Mouse (Mus musculus) layer of hippocampus, postnatal 36 days (tissue): ENCODE measurements at regions not wholly inside any gene's neighbourhood (a gene's known extent, or its start where the extent isn't known, plus 50 kb on each side); places are given as distances from the start of the nearest gene placed in this dataset.

Experiments used
- DNase-seq, 2 experiments: peaks; one replicate each; pipeline ENCODE4 v3.0.0; 2022

GRCm38 (mm10) chr5:119944371-119944770 lies 111.9 kb downstream of the Tbx5 start:
- no peak for DNase-seq

DNA sequence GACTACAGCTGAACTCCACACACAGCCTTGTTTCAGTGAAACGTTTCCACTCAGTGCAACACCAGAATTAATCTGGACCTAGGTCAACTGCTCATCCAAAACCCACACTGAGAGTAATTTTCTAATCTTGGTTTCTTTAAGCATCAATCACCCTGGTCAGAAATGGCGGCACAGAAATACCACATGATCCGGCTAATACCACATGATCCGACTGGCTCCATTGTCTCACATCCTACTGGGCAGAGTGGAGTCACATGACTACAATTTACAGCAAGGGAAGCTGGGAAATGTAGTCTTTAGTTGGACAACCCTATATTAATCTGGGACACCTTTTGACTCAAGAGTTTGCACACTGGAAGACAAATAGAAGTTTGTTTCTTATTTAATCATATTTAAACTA lies 115.9 kb downstream of the Tbx5 start:
- DNase-seq = no peak

DNA sequence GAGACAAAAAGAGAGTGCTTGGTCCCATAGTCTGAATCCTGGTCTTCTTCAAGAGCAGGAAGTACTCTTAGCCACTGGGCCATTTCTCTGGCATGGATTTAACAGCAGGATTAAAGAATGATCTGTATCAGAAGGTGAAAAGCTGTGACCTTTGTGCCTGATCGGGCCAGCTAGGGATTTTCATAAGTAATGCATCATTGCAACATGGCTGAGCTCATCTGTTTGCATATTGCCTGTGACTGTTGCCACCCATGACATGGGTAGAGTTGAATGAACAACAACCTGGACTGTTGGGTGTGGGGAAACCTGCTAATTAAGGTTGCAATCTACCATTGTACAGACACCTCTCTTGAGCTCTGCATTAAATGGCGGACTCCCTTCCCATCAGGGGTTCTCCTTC lies 119.6 kb downstream of the Tbx5 start:
- no peak for DNase-seq

- no peak for DNase-seq
Measured at GRCm38 (mm10) chr5:119953189-119953588, 120.7 kb downstream of the Tbx5 start.

DNA sequence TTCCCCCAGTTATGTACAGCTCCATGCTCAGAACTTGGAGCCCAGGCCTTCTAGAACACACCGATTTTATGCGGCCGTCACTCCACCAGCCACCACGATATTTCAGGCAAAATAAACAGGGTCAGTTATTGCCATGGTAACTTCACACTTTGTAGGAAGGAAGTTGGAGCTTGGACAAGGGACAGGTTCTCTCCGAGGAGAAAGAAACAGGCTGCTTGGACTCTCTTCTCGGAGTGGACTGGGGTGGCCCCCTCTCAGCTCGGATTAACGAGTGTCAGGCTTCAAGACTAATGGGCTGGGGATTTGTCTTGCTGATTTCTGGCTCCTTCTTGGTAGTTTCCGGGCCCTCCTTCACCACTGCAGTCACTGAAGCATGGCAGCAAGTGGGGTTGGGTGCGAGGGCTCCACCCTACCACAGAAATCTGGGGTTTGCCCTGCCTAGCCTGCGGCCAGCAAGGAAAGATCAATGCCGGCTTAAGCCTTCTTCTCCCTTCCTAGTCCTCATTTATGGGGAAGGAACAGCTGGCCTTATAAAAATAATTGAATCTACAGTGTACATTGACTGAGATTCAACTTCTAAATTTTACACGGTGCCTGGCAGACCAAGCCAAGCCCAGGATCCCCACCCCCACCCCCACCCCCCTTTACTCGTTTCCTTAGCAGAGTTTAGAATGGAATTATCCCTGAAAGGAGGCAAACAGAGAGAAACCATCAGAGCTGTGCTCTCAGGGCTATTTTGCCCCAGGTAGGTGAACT lies 121.5 kb downstream of the Tbx5 start:
- no peak for DNase-seq

- no peak for DNase-seq
Measured at GRCm38 (mm10) chr5:119958942-119959341, 126.5 kb downstream of the Tbx5 start.

GRCm38 (mm10) chr5:119964751-119965150 lies 132.3 kb downstream of the Tbx5 start:
- no peak for DNase-seq

DNA sequence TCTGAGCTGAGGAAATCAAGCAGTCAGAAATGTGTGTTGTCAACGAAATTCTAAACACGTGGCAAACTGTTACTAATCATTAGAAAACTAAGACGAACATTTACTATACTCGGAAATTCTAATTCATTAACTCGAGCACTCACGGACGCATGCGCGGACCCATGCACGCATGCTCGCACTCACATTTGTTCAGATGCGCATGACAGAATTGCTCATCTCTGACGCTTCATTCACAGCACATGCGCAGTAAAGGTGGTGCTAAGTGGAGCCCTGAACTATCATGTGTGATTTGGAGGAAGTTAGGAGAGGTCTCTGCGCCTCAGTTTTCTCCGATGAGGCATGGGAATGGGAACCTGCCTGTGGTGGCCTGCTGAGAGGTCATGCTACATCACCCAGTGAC lies 138.8 kb downstream of the Tbx5 start:
- no peak for DNase-seq

GRCm38 (mm10) chr5:119972802-119973437 lies 140.5 kb downstream of the Tbx5 start:
- peak; percentile 41 to 51 for DNase-seq

- no peak for DNase-seq
Measured at GRCm38 (mm10) chr5:119978096-119978715, 138.1 kb upstream of the Rbm19 start.

- DNase-seq = peak; percentile 7 to 19
Measured at GRCm38 (mm10) chr5:119981111-119981807, 135.0 kb upstream of the Rbm19 start.

GRCm38 (mm10) chr5:119984206-119984605 lies 132.1 kb upstream of the Rbm19 start:
- no peak for DNase-seq

- no peak for DNase-seq
Measured at GRCm38 (mm10) chr5:119992130-119992529, 124.1 kb upstream of the Rbm19 start.

DNA sequence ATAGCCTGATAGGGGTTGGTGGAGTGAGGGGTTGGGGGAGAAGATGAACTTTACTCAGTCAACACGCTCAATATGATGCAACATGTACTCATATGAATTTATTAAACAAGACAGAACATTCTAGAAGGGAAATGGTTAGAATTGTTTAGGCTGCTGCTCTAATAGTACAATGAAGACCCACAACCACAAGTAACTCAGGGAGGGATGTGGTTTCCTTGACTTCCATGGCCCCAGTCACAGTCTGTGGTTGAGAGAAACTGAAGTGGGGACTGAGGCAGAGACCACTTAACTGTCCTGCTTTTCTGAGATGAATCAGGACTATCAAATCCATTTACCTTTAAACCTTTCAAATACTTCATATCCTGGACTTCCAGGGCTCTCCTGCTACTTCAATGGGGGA lies 120.5 kb upstream of the Rbm19 start:
- DNase-seq = no peak

- DNase-seq = no peak
Measured at GRCm38 (mm10) chr5:120005696-120006469, 110.4 kb upstream of the Rbm19 start.

DNA sequence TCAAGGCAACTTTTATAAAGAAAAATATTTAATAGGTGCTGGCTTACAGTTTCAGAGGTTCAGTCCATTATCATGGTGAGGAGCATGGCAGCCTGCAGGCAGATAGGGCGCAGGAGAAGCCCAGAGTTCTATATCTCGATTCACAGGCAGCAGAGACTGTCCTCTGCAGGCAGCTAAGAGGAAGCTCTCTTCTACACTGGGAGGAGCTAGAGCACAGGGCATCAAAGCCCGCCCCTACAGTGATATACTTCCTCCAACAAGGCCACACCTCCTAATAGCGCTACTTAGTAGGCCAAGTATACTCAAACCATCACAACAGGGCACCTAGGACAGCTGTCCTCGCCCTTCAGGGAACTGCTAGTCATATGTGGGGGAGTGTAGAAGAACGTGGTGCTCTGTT lies 108.5 kb upstream of the Rbm19 start:
- DNase-seq = no peak

DNA sequence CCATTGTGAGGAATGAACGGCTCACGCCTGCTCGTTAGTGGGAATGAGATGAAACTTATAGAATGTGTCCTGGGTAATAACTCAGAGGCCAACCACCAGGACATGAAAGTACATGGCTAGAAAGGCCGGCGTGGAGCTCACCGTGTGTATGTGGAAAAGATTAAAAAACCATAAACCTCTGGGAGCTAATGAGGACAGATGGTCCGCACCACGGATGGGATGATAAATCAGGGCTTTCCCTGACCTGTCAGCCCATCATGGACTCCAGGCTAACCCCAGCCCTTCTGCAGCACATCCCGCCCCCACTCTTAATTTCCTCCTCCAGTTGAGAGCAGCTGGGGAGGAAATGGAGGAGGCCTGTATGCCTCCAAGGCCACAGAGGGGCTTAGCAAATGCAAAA lies 108.0 kb upstream of the Rbm19 start:
- DNase-seq = no peak

GRCm38 (mm10) chr5:120015417-120015816 lies 100.8 kb upstream of the Rbm19 start:
- DNase-seq = no peak

- DNase-seq = no peak
Measured at GRCm38 (mm10) chr5:120018126-120018525, 98.1 kb upstream of the Rbm19 start.

DNA sequence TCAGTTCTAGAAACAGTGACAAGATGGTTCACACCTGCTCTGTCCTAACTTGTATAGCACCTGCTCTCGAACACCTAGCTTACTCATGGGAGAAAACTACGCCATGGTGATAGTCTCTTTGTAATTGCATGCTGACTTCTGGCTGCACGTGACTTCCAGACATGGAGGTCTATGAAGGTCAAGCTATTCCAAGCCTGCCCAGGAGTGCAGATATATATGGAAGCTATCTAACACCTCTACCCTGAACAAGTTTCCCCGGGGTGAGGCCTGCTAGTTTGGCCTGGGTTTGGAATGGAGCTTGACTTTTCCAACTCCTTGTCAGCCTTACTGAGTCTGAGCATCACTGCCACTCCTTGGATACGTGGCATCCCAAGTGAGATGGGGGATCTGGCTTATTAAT lies 95.5 kb upstream of the Rbm19 start:
- DNase-seq = no peak

- peak in 1 of 2 experiments; percentile 3 for DNase-seq
Measured at GRCm38 (mm10) chr5:120022276-120022675, 94.0 kb upstream of the Rbm19 start.

GRCm38 (mm10) chr5:120024071-120024470 lies 92.2 kb upstream of the Rbm19 start:
- peak in 1 of 2 experiments; percentile 4 for DNase-seq
